Mouse (Mus musculus) olfactory bulb, adult 2 months (tissue): ENCODE data around the gene F11r.

ENCODE experiments used
- CTCF ChIP-seq: fragments of 200-500 bp; IDR thresholded peaks from 2 replicates; pipeline ENCODE4 v1.5.1; 2012; ENCODE audit warnings: low read depth, mild to moderate bottlenecking, low read length, moderate library complexity; ENCODE audit not compliant: insufficient read depth
- POLR2A ChIP-seq: fragments of 200-500 bp; IDR thresholded peaks from 2 replicates; pipeline ENCODE4 v1.6.1; 2012; ENCODE audit warnings: mild to moderate bottlenecking, low read depth, low read length, moderate library complexity; ENCODE audit not compliant: insufficient read depth

- no peak for TF ChIP-seq POLR2A
- TF ChIP-seq CTCF: no peak
Observed at GRCm38 (mm10) chr1:171413608-171414007, 23.7 kb upstream of the F11r start.
